Mouse (Mus musculus) ES-E14 (cell line): Measurements from ENCODE around the gene Dnajc15. TPM values are rescaled to one million over a fixed set of nuclear protein-coding genes. Genes with fewer than 3 reads are reported as not detected.

Experiments
- DNase-seq: peaks from one replicate; pipeline ENCODE4 v3.0.0-alpha.2; 2013; ENCODE audit warnings: low read depth, low spot score
- H3K27ac ChIP-seq: 2 replicates; pipeline ENCODE4 v1.5.1; 2012; ENCODE audit warnings: low read depth, mild to moderate bottlenecking, low read length, moderate library complexity, mixed read lengths; ENCODE audit not compliant: poor library complexity, insufficient read depth, severe bottlenecking
- H3K36me3 ChIP-seq: 2 replicates; pipeline ENCODE4 v1.6.1; 2012; ENCODE audit warnings: mild to moderate bottlenecking, low read length, moderate library complexity, mixed read lengths; ENCODE audit not compliant: control insufficient read depth, poor library complexity, insufficient read depth, severe bottlenecking
- H3K4me1 ChIP-seq, 2 experiments: fragments of 150-350 bp in 1 of 2; sonication (generic) in 1 of 2; 2 replicates each; pipeline ENCODE4 v1.6.1; 2012; ENCODE audit warnings: low read length in 2 of 2, mild to moderate bottlenecking in 1 of 2, mixed read lengths in 1 of 2; ENCODE audit not compliant: control insufficient read depth in 2 of 2, insufficient read depth in 2 of 2, poor library complexity in 1 of 2
- H3K4me3 ChIP-seq, 2 experiments: fragments of 150-350 bp in 1 of 2; sonication (generic) in 1 of 2; 2 replicates each; pipeline ENCODE4 v1.5.1; 2012; ENCODE audit warnings: low read length in 2 of 2, low read depth in 1 of 2, mild to moderate bottlenecking in 1 of 2, mixed read lengths in 1 of 2; ENCODE audit not compliant: insufficient read depth in 1 of 2, poor library complexity in 1 of 2, severe bottlenecking in 1 of 2
- H3K9ac ChIP-seq: 2 replicates; pipeline ENCODE4 v1.6.1; 2012; ENCODE audit warnings: low read depth, mild to moderate bottlenecking, low read length, mixed read lengths; ENCODE audit not compliant: poor library complexity, insufficient read depth, severe bottlenecking
- H3K9me3 ChIP-seq: fragments of 150-350 bp; sonication (generic); 2 replicates; pipeline ENCODE4 v1.6.1; 2012; ENCODE audit warnings: low read depth, mild to moderate bottlenecking, low read length; ENCODE audit not compliant: control insufficient read depth, insufficient read depth
- CHD2 ChIP-seq: IDR thresholded peaks from 2 replicates; pipeline ENCODE4 v1.6.1; 2014; ENCODE audit warnings: mild to moderate bottlenecking, low read depth, low read length, inconsistent platforms
- HCFC1 ChIP-seq: IDR thresholded peaks from 2 replicates; pipeline ENCODE4 v1.6.1; 2012; ENCODE audit warnings: low read length, inconsistent platforms, borderline replicate concordance; ENCODE audit not compliant: insufficient read depth
- MAFK ChIP-seq: IDR thresholded peaks from 2 replicates; pipeline ENCODE4 v1.6.1; 2014; ENCODE audit warnings: mild to moderate bottlenecking, low read depth, low read length, inconsistent platforms; ENCODE audit not compliant: insufficient read depth
- ZC3H11A ChIP-seq: IDR thresholded peaks from 2 replicates; pipeline ENCODE4 v1.6.1; 2012; ENCODE audit warnings: low read depth, mild to moderate bottlenecking, inconsistent platforms, low read length, borderline replicate concordance
- ZNF384 ChIP-seq: IDR thresholded peaks from 2 replicates; pipeline ENCODE4 v1.6.1; 2012; ENCODE audit warnings: low read depth, low read length, inconsistent platforms
- in situ Hi-C, 2 experiments: fragments of 600-800 bp; cut with MboI; formaldehyde crosslinking; loops; one replicate each; pipeline ENCODE4 v1.15.1; 2025; ENCODE audit warnings: low sequenced_read_pairs in 2 of 2, inconsistent platforms in 1 of 2; ENCODE audit not compliant: unreplicated experiment in 2 of 2
- total RNA-seq: library from RNA; depleted of rRNA; stranded (reverse); fragments of 300-350 nt; gene quantifications from 2 replicates; pipeline ENCODE4 v1.2.3, GENCODE M21; 2012

The Dnajc15 gene
- total RNA-seq, 1 experiment = 37.9 TPM

DNA sequence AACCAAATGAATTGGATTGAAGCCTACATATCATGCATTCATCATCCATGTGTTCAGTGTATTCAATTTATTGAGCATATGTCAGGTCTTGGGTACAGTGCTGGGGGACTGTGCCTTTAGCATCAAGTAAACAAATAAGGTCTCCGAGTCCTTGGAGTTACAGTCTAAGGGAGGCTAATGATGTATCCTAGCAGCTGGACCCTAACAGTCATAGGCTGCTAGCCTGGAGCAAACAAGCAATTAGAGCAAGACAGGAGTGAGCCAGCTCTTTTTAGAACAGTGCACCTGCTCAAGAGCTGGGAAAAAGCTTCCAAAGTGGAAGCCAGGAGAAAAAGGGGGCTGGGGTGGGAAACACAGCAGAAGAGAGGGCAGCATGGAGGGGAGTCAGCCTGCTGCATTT lies 1.3 kb upstream of the Dnajc15 start:
- H3K9me3 ChIP-seq = no peaks in the 10 kb centered on the region
- no peak overlapping the region for H3K4me3 ChIP-seq
- TF ChIP-seq CHD2 = no peak
- TF ChIP-seq HCFC1 = no peak
- no peak for TF ChIP-seq MAFK
- no peak for TF ChIP-seq ZC3H11A
- TF ChIP-seq ZNF384 = no peak
- no peak overlapping the region for H3K27ac ChIP-seq
- in situ Hi-C loops = no loop called here
- H3K9ac ChIP-seq = no peak overlapping the region
- DNase-seq = no peak
- peaks cover 0 to 4% of the 10 kb centered on the region in 2 experiments; a peak in 1 of 4 replicates for H3K4me1 ChIP-seq
- no peaks in the 10 kb centered on the region for H3K36me3 ChIP-seq

DNA sequence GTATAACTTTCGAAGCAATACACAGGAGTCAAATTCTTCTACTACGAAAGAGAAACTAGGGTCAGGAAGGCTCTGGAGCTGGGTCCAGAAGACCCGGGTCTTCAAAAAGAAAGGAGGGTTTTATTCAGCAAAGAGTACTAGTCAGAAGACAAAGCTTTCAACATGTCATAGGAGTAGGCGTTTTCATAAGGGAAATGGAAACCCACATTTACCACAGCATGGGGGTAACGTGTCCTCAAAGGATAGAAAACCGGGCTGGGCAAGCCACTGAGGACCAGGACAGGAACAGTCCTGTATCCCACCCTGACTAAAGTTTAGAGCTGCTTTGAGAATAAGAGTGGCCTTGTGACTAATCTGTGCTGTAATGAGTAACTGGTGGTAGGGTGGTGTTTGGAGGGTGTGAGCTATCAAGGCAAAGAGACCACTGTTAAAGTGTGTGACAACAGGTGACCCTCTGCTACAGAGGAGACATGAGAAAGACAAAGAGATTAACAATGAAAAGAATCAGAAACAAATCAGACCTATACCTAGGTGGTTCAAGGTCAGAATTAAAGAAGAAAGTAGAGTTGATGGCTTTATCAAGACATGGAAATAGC lies 3.4 kb downstream of the Dnajc15 start:
- no peak overlapping the region for H3K9ac ChIP-seq
- H3K9me3 ChIP-seq = no peaks in the 10 kb centered on the region
- no peak for TF ChIP-seq HCFC1
- no peak for TF ChIP-seq MAFK
- H3K27ac ChIP-seq = no peak overlapping the region
- peaks cover 0 to 4% of the 10 kb centered on the region in 2 experiments; a peak in 1 of 4 replicates for H3K4me1 ChIP-seq
- in situ Hi-C loops = no loop called here
- DNase-seq = no peak
- peaks cover 3% of the 10 kb centered on the region; the same call in 1 of the 2 replicates for H3K36me3 ChIP-seq
- no peak overlapping the region for H3K4me3 ChIP-seq

DNA sequence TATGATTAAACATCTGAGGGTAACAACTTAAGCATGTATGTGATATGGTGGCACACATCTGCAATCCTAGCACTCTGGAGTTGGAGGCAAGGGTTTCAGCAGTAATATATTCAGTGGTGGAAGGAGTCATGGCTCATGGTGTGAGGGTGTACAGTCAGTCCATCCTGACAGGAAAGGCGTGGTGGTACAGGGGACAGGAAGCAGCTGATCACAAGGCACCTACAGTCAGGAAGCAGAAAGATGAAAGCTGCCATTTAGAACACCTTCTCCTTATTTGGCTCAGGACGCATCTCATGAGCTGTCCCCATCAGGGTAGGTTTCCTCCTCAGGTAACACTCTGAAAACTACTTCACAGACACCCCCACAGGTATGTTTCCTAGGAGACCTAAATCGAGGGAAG lies 4.0 kb downstream of the Dnajc15 start:
- in situ Hi-C loops = no loop called here
- no peak for DNase-seq
- no peak overlapping the region for H3K9ac ChIP-seq
- no peak overlapping the region for H3K27ac ChIP-seq
- H3K4me3 ChIP-seq = no peak overlapping the region
- H3K4me1 ChIP-seq = peaks cover 0 to 4% of the 10 kb centered on the region in 2 experiments; a peak in 1 of 4 replicates
- H3K36me3 ChIP-seq = peaks cover 3% of the 10 kb centered on the region; the same call in 1 of the 2 replicates
- no peaks in the 10 kb centered on the region for H3K9me3 ChIP-seq
- TF ChIP-seq HCFC1 (no peak), ZNF384 (no peak), MAFK (no peak), CHD2 (no peak), ZC3H11A (no peak)

DNA sequence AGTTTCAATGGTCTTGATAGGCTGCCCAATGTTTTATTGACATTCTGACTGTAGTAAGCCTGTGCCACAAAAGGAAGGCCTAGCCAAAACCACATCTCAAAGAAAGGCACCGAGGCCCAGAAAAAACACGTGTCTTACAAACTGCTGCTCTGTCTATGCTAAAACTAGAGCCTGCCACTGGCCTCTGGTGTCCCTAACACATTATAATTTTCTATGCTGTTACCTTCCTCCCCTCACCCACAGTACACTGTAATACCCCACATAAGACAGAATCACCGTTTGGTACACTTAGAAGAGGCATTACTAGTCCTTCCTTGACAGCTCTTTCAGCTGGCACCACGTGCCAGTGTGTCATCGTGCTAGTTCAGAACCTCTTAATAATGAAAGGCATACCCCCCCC lies 7.3 kb downstream of the Dnajc15 start:
- H3K9me3 ChIP-seq = no peaks in the 10 kb centered on the region
- in situ Hi-C loops = no loop called here
- H3K4me3 ChIP-seq = no peak overlapping the region
- H3K4me1 ChIP-seq = peaks cover 0 to 3% of the 10 kb centered on the region in 2 experiments; a peak in 2 of 4 replicates
- no peak overlapping the region for H3K9ac ChIP-seq
- H3K36me3 ChIP-seq = peaks cover 3% of the 10 kb centered on the region; the same call in 1 of the 2 replicates
- no peak for DNase-seq
- TF ChIP-seq MAFK (no peak), ZC3H11A (no peak), CHD2 (no peak), ZNF384 (no peak), HCFC1 (no peak)
- H3K27ac ChIP-seq = no peak overlapping the region

DNA sequence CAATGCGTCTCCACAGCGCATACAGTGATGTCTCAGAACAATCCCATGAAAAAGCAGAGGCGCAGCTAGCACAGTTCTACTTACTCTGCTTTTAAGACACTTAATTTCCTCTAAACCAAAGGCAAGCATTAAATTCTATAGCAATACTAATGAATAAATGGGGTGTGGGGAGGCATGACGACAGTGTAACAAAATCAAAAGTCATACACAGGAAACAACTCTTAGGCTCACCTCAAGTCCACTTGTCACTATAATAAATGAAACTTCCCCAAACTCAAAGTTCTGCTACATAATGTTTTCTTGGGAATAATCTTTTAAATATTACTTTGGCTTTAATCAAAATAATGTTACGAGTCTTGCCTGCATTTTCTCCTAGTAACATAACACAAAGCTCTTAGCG lies 10.4 kb downstream of the Dnajc15 start:
- in situ Hi-C loops = no loop called here
- no peak overlapping the region for H3K27ac ChIP-seq
- no peak overlapping the region for H3K9ac ChIP-seq
- no peak overlapping the region for H3K4me3 ChIP-seq
- H3K9me3 ChIP-seq = no peaks in the 10 kb centered on the region
- no peaks in the 10 kb centered on the region for H3K36me3 ChIP-seq
- H3K4me1 ChIP-seq = peaks cover 0 to 3% of the 10 kb centered on the region in 2 experiments; a peak in 2 of 4 replicates
- no peak for DNase-seq
- no peak for TF ChIP-seq ZC3H11A
- TF ChIP-seq CHD2 = no peak
- TF ChIP-seq MAFK = no peak
- TF ChIP-seq ZNF384 = no peak
- TF ChIP-seq HCFC1 = no peak
